Mouse (Mus musculus) liver, embryonic 11.5 days (tissue): ENCODE results near the gene Tmem14a. TPM values are rescaled to one million over a fixed set of nuclear protein-coding genes. Genes with fewer than 3 reads are reported as not detected.
"Not testable (repeated sequence)": the region's sequence is repeated elsewhere in the genome, so short reads cannot be mapped to it uniquely, and the experiment has no call there.

Source experiments
- ATAC-seq: fragments of 200-750 bp; cut with Nextera tagmentation; replicated peaks from 2 replicates; pipeline ENCODE4 v1.8.0; 2017; ENCODE audit warnings: moderate number of reproducible peaks, mild to moderate bottlenecking, moderate TSS enrichment, moderate library complexity; ENCODE audit not compliant: low FRiP score
- DNase-seq: peaks from one replicate; pipeline ENCODE4 v3.0.0-alpha.2; 2017; ENCODE audit warnings: low spot score
- H3K27ac ChIP-seq: fragments of 300-500 bp; sonication (generic); 2 replicates; pipeline ENCODE4 v1.5.1; 2014; ENCODE audit warnings: mild to moderate bottlenecking, low read depth, low read length, control low read depth
- H3K27me3 ChIP-seq: fragments of 300-500 bp; sonication (generic); replicated peaks from 2 replicates; pipeline ENCODE4 v1.6.1; 2014; ENCODE audit warnings: low read length, mixed read lengths; ENCODE audit not compliant: control insufficient read depth, insufficient read depth
- H3K36me3 ChIP-seq: fragments of 300-500 bp; sonication (generic); 2 replicates; pipeline ENCODE4 v1.6.1; 2014; ENCODE audit warnings: mild to moderate bottlenecking, low read length, moderate library complexity, mixed read lengths; ENCODE audit not compliant: control insufficient read depth, insufficient read depth
- H3K4me1 ChIP-seq: fragments of 300-500 bp; sonication (generic); replicated peaks from 2 replicates; pipeline ENCODE4 v1.6.1; 2014; ENCODE audit warnings: low read length, mixed read lengths; ENCODE audit not compliant: control insufficient read depth, insufficient read depth
- H3K4me2 ChIP-seq: fragments of 300-500 bp; sonication (generic); 2 replicates; pipeline ENCODE4 v1.6.1; 2014; ENCODE audit warnings: mild to moderate bottlenecking, control low read depth, moderate library complexity
- H3K4me3 ChIP-seq: fragments of 300-500 bp; sonication (generic); 2 replicates; pipeline ENCODE4 v1.5.1; 2014; ENCODE audit warnings: low read depth, low read length, control low read depth
- H3K9ac ChIP-seq: fragments of 300-500 bp; sonication (generic); 2 replicates; pipeline ENCODE4 v1.6.1; 2014; ENCODE audit warnings: low read depth, low read length, control low read depth
- H3K9me3 ChIP-seq: fragments of 300-500 bp; sonication (generic); 2 replicates; pipeline ENCODE4 v1.6.1; 2016; ENCODE audit warnings: low read length, inconsistent platforms, mixed read lengths; ENCODE audit not compliant: control insufficient read depth
- WGBS: fragments of 180-500 bp; shearing (Covaris S2); extraction: QIAGEN DNeasy Blood & Tissue Kit; methylation state at CpG from one replicate; pipeline ENCODE4 v1.1.7; 2014; 5-methylcytosine and 5-hydroxymethylcytosine counted together
- polyA plus RNA-seq: library from polyadenylated mRNA; unstranded; fragments of >200 nt; fragmentation: Nextera tagmentation; extraction: Ambion mirVana; gene quantifications from 2 replicates; pipeline ENCODE4 v1.2.1, GENCODE M21; 2014

Tmem14a gene
- polyA plus RNA-seq, 1 experiment from 2014 or later = 6.8 TPM

- ATAC-seq, H3K4me1 ChIP-seq, H3K36me3 ChIP-seq, DNase-seq, H3K27me3 ChIP-seq, H3K4me3 ChIP-seq, H3K27ac ChIP-seq, H3K4me2 ChIP-seq, H3K9ac ChIP-seq, H3K9me3 ChIP-seq: not testable (repeated sequence)
- 76% methylated on average over 8 of the region's 8 CpGs for WGBS
Observed at GRCm38 (mm10) chr1:21259981-21260380, 41.6 kb downstream of the Tmem14a start.

- no peak for DNase-seq
- no peak overlapping the region for H3K9ac ChIP-seq
- H3K9me3 ChIP-seq = no peaks in the 10 kb centered on the region
- H3K4me1 ChIP-seq = no peaks in the 10 kb centered on the region
- no peak overlapping the region for H3K4me3 ChIP-seq
- no peak overlapping the region for H3K27ac ChIP-seq
- no peaks in the 10 kb centered on the region for H3K36me3 ChIP-seq
- no peak for ATAC-seq
- H3K27me3 ChIP-seq = no peaks in the 10 kb centered on the region
- no peak overlapping the region for H3K4me2 ChIP-seq
- 78% methylated on average over 5 of the region's 5 CpGs for WGBS
Observed at GRCm38 (mm10) chr1:21262401-21262800, 44.0 kb downstream of the Tmem14a start.

GRCm38 (mm10) chr1:21263986-21264385 is 45.6 kb downstream of the Tmem14a start:
- no peak overlapping the region for H3K9ac ChIP-seq
- H3K27me3 ChIP-seq = no peaks in the 10 kb centered on the region
- H3K36me3 ChIP-seq = no peaks in the 10 kb centered on the region
- 76% methylated on average over 4 of the region's 4 CpGs for WGBS
- H3K4me1 ChIP-seq = no peaks in the 10 kb centered on the region
- ATAC-seq (no peak), DNase-seq (no peak)
- no peak overlapping the region for H3K27ac ChIP-seq
- H3K4me2 ChIP-seq = no peak overlapping the region
- H3K4me3 ChIP-seq = no peak overlapping the region
- no peaks in the 10 kb centered on the region for H3K9me3 ChIP-seq

- no peak for ATAC-seq
- H3K4me1 ChIP-seq = no peaks in the 10 kb centered on the region
- no peaks in the 10 kb centered on the region for H3K36me3 ChIP-seq
- no peak overlapping the region for H3K4me3 ChIP-seq
- WGBS = 79% methylated on average over 8 of the region's 8 CpGs
- no peak overlapping the region for H3K27ac ChIP-seq
- no peaks in the 10 kb centered on the region for H3K27me3 ChIP-seq
- no peak overlapping the region for H3K4me2 ChIP-seq
- H3K9ac ChIP-seq = no peak overlapping the region
- H3K9me3 ChIP-seq = no peaks in the 10 kb centered on the region
- no peak for DNase-seq
Observed at GRCm38 (mm10) chr1:21264747-21265146, 46.4 kb downstream of the Tmem14a start.

- Histone ChIP-seq H3K27ac (no peak overlapping the region), H3K27me3 (no peaks in the 10 kb centered on the region), H3K36me3 (no peaks in the 10 kb centered on the region), H3K4me2 (no peak overlapping the region), H3K4me3 (no peak overlapping the region), H3K4me1 (no peaks in the 10 kb centered on the region), H3K9ac (no peak overlapping the region), H3K9me3 (no peaks in the 10 kb centered on the region)
- no peak for DNase-seq
- no peak for ATAC-seq
- 59% methylated on average over 1 of the region's 1 CpGs for WGBS
Observed at GRCm38 (mm10) chr1:21266766-21267165, 48.4 kb downstream of the Tmem14a start.

GRCm38 (mm10) chr1:21267466-21267865 is 49.1 kb downstream of the Tmem14a start:
- not testable (repeated sequence) for DNase-seq, ATAC-seq, H3K36me3 ChIP-seq, H3K9ac ChIP-seq, H3K4me1 ChIP-seq, H3K9me3 ChIP-seq, H3K27ac ChIP-seq, H3K4me2 ChIP-seq, H3K4me3 ChIP-seq, H3K27me3 ChIP-seq
- 85% methylated on average over 5 of the region's 7 CpGs for WGBS

GRCm38 (mm10) chr1:21271343-21272055 is 53.1 kb downstream of the Tmem14a start:
- Histone ChIP-seq H3K4me3 (peak overlapping the region; percentile 26), H3K36me3 (no peaks in the 10 kb centered on the region), H3K4me2 (peak overlapping the region; percentile 59), H3K27ac (no peak overlapping the region), H3K4me1 (no peaks in the 10 kb centered on the region), H3K9ac (0 out of 2 replicates have a peak overlapping the region, but pooled peaks have one; percentile 14), H3K9me3 (no peaks in the 10 kb centered on the region), H3K27me3 (0 out of 2 replicates have a peak, but pooled peaks cover 3% of the 10 kb centered on the region)
- ATAC-seq = peak; percentile 69
- peak; percentile 67 for DNase-seq
- WGBS = 25% methylated on average over 18 of the region's 18 CpGs

GRCm38 (mm10) chr1:21272056-21272431 is 53.7 kb downstream of the Tmem14a start:
- no peaks in the 10 kb centered on the region for H3K4me1 ChIP-seq
- 0 out of 2 replicates have a peak, but pooled peaks cover 3% of the 10 kb centered on the region for H3K27me3 ChIP-seq
- DNase-seq (no peak), ATAC-seq (no peak; the same call in 1 of the 2 replicates)
- peak overlapping the region; percentile 26 for H3K4me3 ChIP-seq
- H3K4me2 ChIP-seq = peak overlapping the region; percentile 59
- 0 out of 2 replicates have a peak overlapping the region, but pooled peaks have one; percentile 14 for H3K9ac ChIP-seq
- WGBS = 20% methylated on average over 14 of the region's 14 CpGs
- H3K36me3 ChIP-seq = no peaks in the 10 kb centered on the region
- no peaks in the 10 kb centered on the region for H3K9me3 ChIP-seq
- no peak overlapping the region for H3K27ac ChIP-seq

GRCm38 (mm10) chr1:21273091-21273490 is 54.7 kb downstream of the Tmem14a start:
- no peak for ATAC-seq
- H3K27me3 ChIP-seq = 0 out of 2 replicates have a peak, but pooled peaks cover 3% of the 10 kb centered on the region
- whole genome bisulfite sequencing = 85% methylated on average over 6 of the region's 6 CpGs
- no peaks in the 10 kb centered on the region for H3K4me1 ChIP-seq
- no peak overlapping the region for H3K4me2 ChIP-seq
- H3K4me3 ChIP-seq = no peak overlapping the region
- H3K9ac ChIP-seq = no peak overlapping the region
- H3K9me3 ChIP-seq = no peaks in the 10 kb centered on the region
- no peaks in the 10 kb centered on the region for H3K36me3 ChIP-seq
- no peak for DNase-seq
- H3K27ac ChIP-seq = no peak overlapping the region
